ENCODE assay signal across 9 mouse cellular contexts in genomic region chr15:97102811-97103210, GRCm38 (mm10). TPM values are rescaled to one million over a fixed set of nuclear protein-coding genes. Genes with fewer than 3 reads are reported as not detected.
DNase-seq lines count a peak whose midpoint lies in the region; ATAC-seq and TF ChIP-seq lines count a peak whose summit lies in the region.
"Had no signal": no experiment of that assay in that cellular context is flagged by ENCODE, and none has a peak within 500 bp of the region (broad histone marks: within the 10 kb centered on the region; RNA-seq: fewer than 3 reads in every experiment).

No protein-coding gene starts in this region.

- no peaks in the 10 kb centered on the region for H3K27me3 ChIP-seq in embryonic facial prominence, embryonic 11.5 days (ENCODE audit: control insufficient read depth, insufficient read depth, low read length)
- H3K27me3 ChIP-seq in embryonic facial prominence, embryonic 10.5 days (replicated peaks; ENCODE audit: low read depth, poor library complexity, severe bottlenecking), result no peaks in the 10 kb centered on the region
- H3K27me3 ChIP-seq in Patski, result no peaks in the 10 kb centered on the region
- no peaks in the 10 kb centered on the region for H3K27me3 ChIP-seq in limb, embryonic 15.5 days
- H3K27me3 ChIP-seq in neural tube, embryonic 15.5 days (replicated peaks), result no peaks in the 10 kb centered on the region
- H3K27me3 ChIP-seq: neural tube, embryonic 13.5 days had no signal

- no peaks in the 10 kb centered on the region for H3K36me3 ChIP-seq in embryonic facial prominence, embryonic 11.5 days (replicated peaks; ENCODE audit: control insufficient read depth, insufficient read depth, low read depth, low read length)
- no peaks in the 10 kb centered on the region for H3K36me3 ChIP-seq in embryonic facial prominence, embryonic 10.5 days (replicated peaks)
- H3K36me3 ChIP-seq in limb, embryonic 15.5 days, result no peaks in the 10 kb centered on the region
- no peaks in the 10 kb centered on the region for H3K36me3 ChIP-seq in neural tube, embryonic 15.5 days
- H3K36me3 ChIP-seq: neural tube, embryonic 13.5 days had no signal

- no peak for TF ChIP-seq CTCF in Patski (IDR thresholded peaks at IDR 0.05)

- POLR2A ChIA-PET in Patski (lab: Charles Lee), result no interaction called here

- H3K27ac ChIP-seq in embryonic facial prominence, embryonic 11.5 days (replicated peaks; ENCODE audit: low read depth, low read length), result no peak overlapping the region
- no peak overlapping the region for H3K27ac ChIP-seq in embryonic facial prominence, embryonic 10.5 days (replicated peaks)
- H3K27ac ChIP-seq in limb, embryonic 15.5 days, result peak overlapping the region; percentile 51
- no peak overlapping the region for H3K27ac ChIP-seq in neural tube, embryonic 15.5 days (replicated peaks)
- H3K27ac ChIP-seq: neural tube, embryonic 13.5 days had no signal

- 63% methylated on average over 10 of the region's 10 CpGs for WGBS in embryonic facial prominence, embryonic 11.5 days
- 68% methylated on average over 10 of the region's 10 CpGs for WGBS in embryonic facial prominence, embryonic 10.5 days
- 25% methylated on average over 10 of the region's 10 CpGs for WGBS in limb, embryonic 15.5 days
- 60% methylated on average over 10 of the region's 10 CpGs for WGBS in neural tube, embryonic 15.5 days

- H3K9ac ChIP-seq in embryonic facial prominence, embryonic 11.5 days (replicated peaks; ENCODE audit: low read length), result no peak overlapping the region
- no peak overlapping the region for H3K9ac ChIP-seq in limb, embryonic 15.5 days
- H3K9ac ChIP-seq in neural tube, embryonic 15.5 days (replicated peaks), result no peak overlapping the region
- H3K9ac ChIP-seq: neural tube, embryonic 13.5 days had no signal

- H3K9me3 ChIP-seq in embryonic facial prominence, embryonic 11.5 days (replicated peaks; ENCODE audit: control insufficient read depth, low read length), result no peaks in the 10 kb centered on the region
- H3K9me3 ChIP-seq in embryonic facial prominence, embryonic 10.5 days, result no peaks in the 10 kb centered on the region
- no peaks in the 10 kb centered on the region for H3K9me3 ChIP-seq in limb, embryonic 15.5 days
- H3K9me3 ChIP-seq in neural tube, embryonic 15.5 days (replicated peaks), result no peaks in the 10 kb centered on the region
- H3K9me3 ChIP-seq: neural tube, embryonic 13.5 days had no signal

- peak; percentile 18 for DNase-seq in embryonic facial prominence, embryonic 11.5 days (ENCODE audit: low spot score)
- DNase-seq in embryonic facial prominence, embryonic 10.5 days (ENCODE audit: low spot score), result no peak
- peak; percentile 41 for DNase-seq in Patski (ENCODE audit: low read depth, low spot score)
- DNase-seq in gastrocnemius, postnatal 10 days, result peak; percentile 52
- DNase-seq in spleen, adult 12 weeks (ENCODE audit: low spot score), result no peak
- no peak for DNase-seq in retina, postnatal 1 day

- H3K4me1 ChIP-seq in embryonic facial prominence, embryonic 11.5 days (ENCODE audit: control insufficient read depth, insufficient read depth, low read length), result no peaks in the 10 kb centered on the region
- H3K4me1 ChIP-seq in embryonic facial prominence, embryonic 10.5 days, result peaks cover 14% of the 10 kb centered on the region
- peaks cover 16% of the 10 kb centered on the region for H3K4me1 ChIP-seq in limb, embryonic 15.5 days
- no peaks in the 10 kb centered on the region for H3K4me1 ChIP-seq in neural tube, embryonic 15.5 days
- H3K4me1 ChIP-seq: neural tube, embryonic 13.5 days had no signal

- no peak overlapping the region for H3K4me2 ChIP-seq in embryonic facial prominence, embryonic 11.5 days (ENCODE audit: low read depth, low read length)
- no peak overlapping the region for H3K4me2 ChIP-seq in limb, embryonic 15.5 days
- H3K4me2 ChIP-seq in neural tube, embryonic 15.5 days, result no peak overlapping the region
- H3K4me2 ChIP-seq: neural tube, embryonic 13.5 days had no signal

- H3K4me3 ChIP-seq in embryonic facial prominence, embryonic 11.5 days (ENCODE audit: low read depth, low read length), result no peak overlapping the region
- no peak overlapping the region for H3K4me3 ChIP-seq in embryonic facial prominence, embryonic 10.5 days
- H3K4me3 ChIP-seq in limb, embryonic 15.5 days, result no peak overlapping the region
- H3K4me3 ChIP-seq in neural tube, embryonic 15.5 days (replicated peaks), result no peak overlapping the region
- H3K4me3 ChIP-seq: neural tube, embryonic 13.5 days had no signal

- no peak for ATAC-seq in embryonic facial prominence, embryonic 11.5 days (replicated peaks; ENCODE audit: insufficient number of reproducible peaks, low FRiP score, low TSS enrichment, low read depth)
- no peak for ATAC-seq in Patski
- ATAC-seq in limb, embryonic 15.5 days (ENCODE audit: insufficient number of reproducible peaks, low FRiP score, low TSS enrichment, low read depth), result no peak
- no peak for ATAC-seq in neural tube, embryonic 15.5 days (ENCODE audit: low FRiP score)

- CTCF ChIA-PET in Patski (lab: Charles Lee), result no interaction called here

- in situ Hi-C loops in Patski (cut with MboI; ENCODE audit: low pct_unique_long_range_greater_than_20kb), result no loop called here

RNA-seq across cellular contexts. Expression of gene Slc38a4, which starts 47.1 kb away (rescaled TPM):
- polyA plus RNA-seq in embryonic facial prominence, embryonic 11.5 days (2014; fragmentation: Nextera tagmentation; extraction: Ambion mirVana), result 61.2 and 71.1 TPM in 2 replicates
- 53.5 and 57.2 TPM in 2 replicates for polyA plus RNA-seq in embryonic facial prominence, embryonic 10.5 days (2016; fragmentation: Nextera tagmentation; extraction: Ambion mirVana)
- 0.10 TPM for polyA plus RNA-seq in Patski (2021)
- total RNA-seq in gastrocnemius, postnatal 10 days (2021), result 100 to 1,000 TPM; 155 to 167 TPM
- polyA plus RNA-seq in limb, embryonic 15.5 days (2015; fragmentation: Nextera tagmentation; extraction: Ambion mirVana), result 116 and 120 TPM in 2 replicates
- polyA plus RNA-seq in neural tube, embryonic 15.5 days (2015; fragmentation: Nextera tagmentation; extraction: Ambion mirVana), result 5.0 and 11.7 TPM in 2 replicates

Comparison
In these comparisons a context has a peak if more than half of its experiments do, and no peak if none do; other contexts are left out.
1. DNase-seq: peak in embryonic facial prominence, embryonic 11.5 days (single experiment), Patski (single experiment) and gastrocnemius, postnatal 10 days (single experiment); none in embryonic facial prominence, embryonic 10.5 days (single experiment), spleen, adult 12 weeks (single experiment) and retina, postnatal 1 day (single experiment).